Mouse (Mus musculus) lung, embryonic 16.5 days (tissue): ENCODE measurements around the gene Znrf4. TPM values are rescaled to one million over a fixed set of nuclear protein-coding genes. Genes with fewer than 3 reads are reported as not detected.
A peak's percentile ranks its signal among the peaks of the same experiment; 100 is the strongest.

ENCODE experiments used
- ATAC-seq: fragments of 200-750 bp; cut with Nextera tagmentation; 2 replicates; pipeline ENCODE4 v1.8.0; 2017; ENCODE audit warnings: low read depth, mild to moderate bottlenecking, moderate library complexity
- H3K27ac ChIP-seq: fragments of 300-500 bp; sonication (generic); 2 replicates; pipeline ENCODE4 v1.5.1; 2014; ENCODE audit warnings: mild to moderate bottlenecking, control low read depth, low read length
- H3K27me3 ChIP-seq: fragments of 300-500 bp; sonication (generic); 2 replicates; pipeline ENCODE4 v1.6.1; 2014; ENCODE audit warnings: low read depth, low read length, mixed read lengths; ENCODE audit not compliant: control insufficient read depth, insufficient read depth
- H3K36me3 ChIP-seq: fragments of 300-500 bp; sonication (generic); 2 replicates; pipeline ENCODE4 v1.6.1; 2014; ENCODE audit warnings: low read length; ENCODE audit not compliant: control insufficient read depth, insufficient read depth
- H3K4me1 ChIP-seq: fragments of 300-500 bp; sonication (generic); replicated peaks from 2 replicates; pipeline ENCODE4 v1.6.1; 2014; ENCODE audit warnings: low read length, mixed read lengths; ENCODE audit not compliant: control insufficient read depth, insufficient read depth
- H3K4me2 ChIP-seq: fragments of 300-500 bp; sonication (generic); 2 replicates; pipeline ENCODE4 v1.6.1; 2014; ENCODE audit warnings: low read depth, low read length, control low read depth
- H3K4me3 ChIP-seq: fragments of 300-500 bp; sonication (generic); 2 replicates; pipeline ENCODE4 v1.5.1; 2014; ENCODE audit warnings: mild to moderate bottlenecking, low read length, control low read depth
- H3K9ac ChIP-seq: fragments of 300-500 bp; sonication (generic); 2 replicates; pipeline ENCODE4 v1.6.1; 2014; ENCODE audit warnings: low read length, control low read depth
- H3K9me3 ChIP-seq: fragments of 300-500 bp; sonication (generic); 2 replicates; pipeline ENCODE4 v1.6.1; 2016; ENCODE audit warnings: low read length; ENCODE audit not compliant: control insufficient read depth
- WGBS: fragments of 180-500 bp; shearing (Covaris S2); extraction: QIAGEN DNeasy Blood & Tissue Kit; methylation state at CpG from one replicate; pipeline ENCODE4 v1.1.7; 2014; 5-methylcytosine and 5-hydroxymethylcytosine counted together
- polyA plus RNA-seq: library from polyadenylated mRNA; unstranded; fragments of >200 nt; fragmentation: Nextera tagmentation; extraction: Ambion mirVana; gene quantifications from 2 replicates; pipeline ENCODE4 v1.2.1, GENCODE M21; 2015

Gene Znrf4
- polyA plus RNA-seq, 1 experiment from 2014 or later = not detected

DNA sequence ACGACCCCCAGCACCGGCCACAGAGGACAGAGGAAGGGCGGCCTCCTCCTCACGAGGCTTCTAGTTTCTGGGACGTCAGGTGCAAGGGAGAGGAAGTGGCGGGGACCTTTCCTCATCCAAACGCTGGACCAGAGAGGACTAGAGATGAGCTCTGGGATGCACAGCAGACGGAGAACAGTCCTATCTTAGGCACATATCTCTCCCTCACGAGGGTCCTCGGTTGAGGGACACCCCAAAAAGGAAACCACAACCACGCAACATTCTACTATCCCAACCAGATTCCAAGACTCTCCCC, 38.7 kb downstream of the Znrf4 start:
- peaks cover 63% of the 10 kb centered on the region for H3K4me1 ChIP-seq
- H3K27ac ChIP-seq = no peak overlapping the region
- WGBS = 6% methylated on average over 11 of the region's 11 CpGs
- peaks cover 32% of the 10 kb centered on the region for H3K27me3 ChIP-seq
- no peaks in the 10 kb centered on the region for H3K36me3 ChIP-seq
- no peak for ATAC-seq
- peak overlapping the region; percentile 77 for H3K4me3 ChIP-seq
- H3K4me2 ChIP-seq = peak overlapping the region; percentile 99
- H3K9ac ChIP-seq = peak overlapping the region; percentile 75; the same call in 1 of the 2 replicates
- peaks cover 3% of the 10 kb centered on the region; the same call in 1 of the 2 replicates for H3K9me3 ChIP-seq

DNA sequence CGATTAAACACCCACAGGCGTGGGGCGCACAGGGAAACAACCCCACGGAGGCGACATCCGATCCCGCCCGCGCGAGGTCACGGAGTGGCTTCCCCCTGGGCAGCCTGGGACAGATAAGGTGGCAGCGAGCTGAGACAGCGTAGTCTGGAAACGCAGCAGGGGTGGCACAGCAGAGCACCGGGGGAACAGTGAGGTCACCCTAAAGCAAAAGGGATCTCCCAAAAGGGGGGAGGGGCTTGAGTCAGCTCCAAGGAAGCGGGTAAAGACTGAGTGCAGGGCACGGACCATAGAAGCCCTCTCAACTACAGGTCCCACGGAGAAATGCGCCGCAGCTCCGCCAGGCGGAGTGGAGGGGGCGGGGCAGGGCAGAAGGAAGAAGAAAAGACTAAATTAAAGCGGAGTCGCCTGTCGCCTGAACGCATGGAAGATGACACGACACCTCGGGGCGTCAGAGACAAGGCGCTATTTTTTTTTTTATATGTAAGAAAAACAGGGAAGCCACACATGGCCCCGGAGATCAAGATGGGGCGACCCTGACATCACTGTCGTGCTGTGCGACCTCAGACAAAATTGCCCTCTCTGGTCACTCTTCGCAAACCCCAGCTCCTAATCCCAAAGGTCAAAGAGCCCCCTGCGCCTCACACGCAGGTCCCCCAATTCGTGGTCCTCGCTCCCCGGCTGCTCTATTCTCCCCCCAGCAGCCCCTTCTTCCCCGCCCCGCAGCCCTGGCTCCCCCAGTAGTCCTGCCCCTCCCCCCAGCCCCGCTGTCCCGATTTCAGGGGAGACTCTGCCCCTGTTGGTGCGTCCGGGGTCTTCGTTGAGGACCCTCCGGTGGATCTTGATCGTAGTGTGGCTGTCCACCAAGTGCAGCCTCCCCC, 39.3 kb downstream of the Znrf4 start:
- peak; percentile 5; the same call in 1 of the 2 replicates for ATAC-seq
- H3K4me1 ChIP-seq = peaks cover 66% of the 10 kb centered on the region
- no peaks in the 10 kb centered on the region for H3K36me3 ChIP-seq
- H3K4me3 ChIP-seq = peak overlapping the region; percentile 77
- no peak overlapping the region for H3K27ac ChIP-seq
- peak overlapping the region; percentile 99 for H3K4me2 ChIP-seq
- 2% methylated on average over 50 of the region's 50 CpGs for WGBS
- H3K9me3 ChIP-seq = peaks cover 3% of the 10 kb centered on the region; the same call in 1 of the 2 replicates
- H3K27me3 ChIP-seq = peaks cover 32% of the 10 kb centered on the region
- H3K9ac ChIP-seq = peak overlapping the region; percentile 75

DNA sequence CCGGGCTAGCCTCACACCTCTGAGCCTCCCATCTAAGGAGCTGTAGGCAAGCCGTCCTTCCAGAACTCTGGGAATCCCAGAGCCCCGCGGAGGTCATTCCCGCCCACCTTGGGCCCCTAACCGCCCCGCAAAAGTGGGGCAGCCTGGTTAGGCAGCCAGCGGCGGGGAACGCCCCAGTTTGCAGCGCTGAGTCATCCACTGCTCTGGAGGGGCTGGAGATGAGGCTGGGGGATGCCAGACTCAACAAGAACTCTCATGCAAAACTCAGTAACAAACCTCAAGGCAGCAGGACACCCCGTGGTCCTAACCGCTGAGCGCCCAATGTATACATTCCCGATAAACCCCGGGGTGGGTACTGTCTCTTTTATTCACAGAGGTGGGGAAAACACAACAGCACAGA, 40.1 kb downstream of the Znrf4 start:
- H3K36me3 ChIP-seq = no peaks in the 10 kb centered on the region
- no peak for ATAC-seq
- peaks cover 3% of the 10 kb centered on the region; the same call in 1 of the 2 replicates for H3K9me3 ChIP-seq
- peaks cover 72% of the 10 kb centered on the region for H3K4me1 ChIP-seq
- no peak overlapping the region for H3K27ac ChIP-seq
- H3K4me2 ChIP-seq = peak overlapping the region; percentile 99
- whole genome bisulfite sequencing = 15% methylated on average over 16 of the region's 16 CpGs
- H3K9ac ChIP-seq = no peak overlapping the region; the same call in 1 of the 2 replicates
- H3K4me3 ChIP-seq = peak overlapping the region; percentile 77
- peaks cover 32% of the 10 kb centered on the region for H3K27me3 ChIP-seq

DNA sequence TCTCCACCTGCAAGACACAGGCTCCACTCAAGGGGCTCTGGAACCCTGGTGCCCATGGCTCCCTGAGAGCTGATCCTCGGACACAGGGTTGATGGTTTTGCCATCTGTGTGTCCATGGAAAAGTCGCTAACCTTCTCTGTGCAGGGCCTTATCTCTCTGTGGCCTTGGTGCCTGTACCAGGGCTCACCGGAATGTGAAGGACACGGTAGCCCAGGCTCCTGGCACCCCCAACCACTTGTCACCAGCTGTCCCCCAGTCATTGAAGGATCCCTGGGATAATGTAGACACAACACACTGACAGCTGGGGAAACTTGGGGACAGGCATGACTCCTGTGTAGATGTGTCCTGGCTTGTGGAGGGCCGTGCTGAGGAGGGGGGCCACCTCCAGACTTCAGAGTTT, 41.1 kb downstream of the Znrf4 start:
- H3K4me3 ChIP-seq = no peak overlapping the region
- no peaks in the 10 kb centered on the region for H3K9me3 ChIP-seq
- H3K36me3 ChIP-seq = no peaks in the 10 kb centered on the region
- H3K4me1 ChIP-seq = peaks cover 76% of the 10 kb centered on the region
- 64% methylated on average over 5 of the region's 5 CpGs for WGBS
- no peak overlapping the region for H3K4me2 ChIP-seq
- no peak overlapping the region for H3K27ac ChIP-seq
- ATAC-seq = no peak
- peaks cover 32% of the 10 kb centered on the region for H3K27me3 ChIP-seq
- no peak overlapping the region for H3K9ac ChIP-seq

DNA sequence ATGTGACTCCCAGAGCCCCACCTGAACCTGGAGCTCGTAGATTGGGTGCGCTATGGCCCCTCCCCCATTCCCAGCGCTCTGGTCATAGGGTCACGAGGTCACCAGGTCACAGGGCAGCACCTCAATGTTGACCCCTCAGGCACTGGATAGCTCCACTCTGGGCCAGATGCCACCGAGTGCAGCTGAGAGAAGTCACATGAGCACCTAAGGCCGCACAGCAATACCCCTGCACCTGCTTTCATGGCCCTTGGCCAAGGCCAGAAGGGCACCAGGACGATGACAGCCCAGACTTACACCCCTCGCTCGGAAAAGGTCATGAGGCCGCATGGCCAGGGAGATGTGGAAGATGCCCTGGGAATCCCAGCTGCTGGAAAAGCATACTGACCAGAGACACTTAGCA, 41.7 kb downstream of the Znrf4 start:
- no peak for ATAC-seq
- H3K9ac ChIP-seq = no peak overlapping the region

DNA sequence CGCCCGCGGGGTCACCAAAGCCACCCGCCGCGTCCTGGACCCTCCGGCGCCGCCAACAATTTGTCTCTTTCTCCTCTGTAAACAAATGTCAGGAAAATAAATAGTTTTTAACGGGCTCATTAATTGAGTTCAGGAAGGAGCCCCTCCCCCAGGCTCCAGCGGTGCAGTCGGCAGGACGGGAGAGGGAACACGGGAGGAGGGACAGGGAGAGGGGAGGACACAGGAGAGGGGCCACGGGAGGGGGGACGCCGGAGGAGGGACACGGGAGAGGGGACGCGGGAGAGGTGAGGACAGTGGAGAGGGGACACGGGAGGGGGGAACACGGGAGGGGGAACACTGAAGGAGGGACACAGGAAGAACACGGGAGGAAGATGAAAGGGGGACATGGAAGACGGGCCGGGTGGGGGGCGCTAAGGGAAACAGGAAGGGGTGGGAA, 42.2 kb downstream of the Znrf4 start:
- 3% methylated on average over 26 of the region's 26 CpGs for WGBS
- Histone ChIP-seq H3K27ac (peak overlapping the region; percentile 58), H3K36me3 (no peaks in the 10 kb centered on the region), H3K4me1 (peaks cover 71% of the 10 kb centered on the region), H3K9ac (peak overlapping the region; percentile 39; the same call in 1 of the 2 replicates), H3K9me3 (no peaks in the 10 kb centered on the region), H3K27me3 (peaks cover 26% of the 10 kb centered on the region), H3K4me3 (peak overlapping the region; percentile 22), H3K4me2 (peak overlapping the region; percentile 40)
- no peak; the same call in 1 of the 2 replicates for ATAC-seq

More for the DNA sequence above, 41.7 kb downstream of the Znrf4 start:
- Histone ChIP-seq H3K9me3 (no peaks in the 10 kb centered on the region), H3K4me2 (peak overlapping the region; percentile 40), H3K4me3 (peak overlapping the region; percentile 22; the same call in 1 of the 2 replicates), H3K4me1 (peaks cover 75% of the 10 kb centered on the region), H3K36me3 (no peaks in the 10 kb centered on the region), H3K27me3 (peaks cover 31% of the 10 kb centered on the region), H3K27ac (no peak overlapping the region)
- 17% methylated on average over 10 of the region's 10 CpGs for WGBS

DNA sequence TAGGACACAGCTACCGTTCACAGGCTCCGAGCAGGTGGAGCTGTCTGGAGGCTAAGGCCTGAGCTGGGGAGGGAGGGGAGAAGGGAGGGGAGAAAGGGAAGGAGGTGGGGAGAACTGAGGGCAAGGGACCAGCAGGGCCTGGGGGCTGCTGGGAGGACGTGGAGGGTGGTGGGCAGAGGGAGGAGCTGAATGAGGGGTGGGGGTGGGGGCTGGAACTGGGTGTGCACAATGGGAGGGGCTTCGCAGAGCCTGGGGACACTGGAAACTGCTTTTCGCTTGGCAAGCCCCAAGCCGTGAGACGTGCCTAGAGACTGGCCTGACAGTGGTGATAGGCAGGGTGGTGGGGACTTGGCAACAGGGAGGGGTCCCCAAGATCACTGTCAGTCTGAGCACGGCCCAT, 43.0 kb downstream of the Znrf4 start:
- no peak overlapping the region; the same call in 1 of the 2 replicates for H3K9ac ChIP-seq
- peak overlapping the region; percentile 58 for H3K27ac ChIP-seq
- H3K4me3 ChIP-seq = peak overlapping the region; percentile 22; the same call in 1 of the 2 replicates
- H3K27me3 ChIP-seq = peaks cover 19% of the 10 kb centered on the region
- no peaks in the 10 kb centered on the region for H3K36me3 ChIP-seq
- H3K4me1 ChIP-seq = peaks cover 70% of the 10 kb centered on the region
- ATAC-seq = peak; percentile 3; the same call in 1 of the 2 replicates
- WGBS = 34% methylated on average over 8 of the region's 8 CpGs
- peak overlapping the region; percentile 40 for H3K4me2 ChIP-seq
- no peaks in the 10 kb centered on the region for H3K9me3 ChIP-seq

DNA sequence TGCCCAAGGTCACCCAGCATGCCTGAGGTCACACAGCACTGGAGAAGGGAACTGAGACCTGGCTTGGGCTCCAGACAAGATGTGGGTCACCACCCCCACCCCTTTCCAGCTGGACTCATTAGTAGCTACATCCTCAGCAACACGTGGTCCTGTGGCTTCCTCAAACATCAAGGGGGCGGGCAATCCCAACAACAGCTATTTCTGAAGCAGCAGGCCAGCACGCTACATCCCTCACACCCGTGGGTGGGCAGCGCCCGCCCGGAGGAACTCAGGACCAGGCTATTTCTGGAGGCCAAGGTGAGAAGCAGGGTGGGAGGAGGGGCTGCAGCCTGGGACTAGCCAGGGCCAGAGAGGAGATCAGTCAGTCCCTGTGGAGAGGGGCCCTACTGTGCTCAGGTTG, 43.4 kb downstream of the Znrf4 start:
- Histone ChIP-seq H3K9ac (no peak overlapping the region), H3K4me1 (peaks cover 66% of the 10 kb centered on the region), H3K27me3 (peaks cover 15% of the 10 kb centered on the region), H3K4me3 (no peak overlapping the region), H3K4me2 (no peak overlapping the region), H3K9me3 (no peaks in the 10 kb centered on the region), H3K27ac (peak overlapping the region; percentile 54), H3K36me3 (no peaks in the 10 kb centered on the region)
- peak; percentile 1; the same call in 1 of the 2 replicates for ATAC-seq
- 43% methylated on average over 7 of the region's 7 CpGs for WGBS

DNA sequence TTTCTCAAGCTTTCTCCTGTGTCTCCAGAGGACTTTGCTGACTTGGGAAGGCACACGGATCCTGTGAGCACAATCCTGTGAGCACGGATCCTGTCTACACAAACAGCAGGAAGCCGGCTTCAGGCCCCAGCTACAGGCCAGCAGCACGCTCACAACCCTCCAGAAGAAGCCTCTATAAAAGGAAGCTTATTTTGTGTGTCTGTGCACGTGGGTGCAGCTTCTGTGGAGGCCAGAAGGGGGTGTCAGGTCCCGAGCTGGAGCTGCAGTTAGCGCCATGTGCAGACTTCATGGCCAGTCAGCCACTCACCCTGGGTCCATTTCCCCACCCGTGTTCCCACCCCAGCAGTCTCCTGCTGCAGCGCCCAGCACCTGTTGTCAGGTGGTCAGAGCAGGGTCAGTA, 43.9 kb downstream of the Znrf4 start:
- Histone ChIP-seq H3K27me3 (peaks cover 11% of the 10 kb centered on the region), H3K27ac (peak overlapping the region; percentile 82; the same call in 1 of the 2 replicates), H3K36me3 (no peaks in the 10 kb centered on the region), H3K4me2 (no peak overlapping the region), H3K4me1 (peaks cover 61% of the 10 kb centered on the region), H3K9ac (no peak overlapping the region), H3K4me3 (no peak overlapping the region), H3K9me3 (no peaks in the 10 kb centered on the region)
- 86% methylated on average over 9 of the region's 9 CpGs for WGBS
- ATAC-seq = no peak
